Mouse (Mus musculus) small intestine, adult 2 months (tissue): ENCODE results near the gene Vmn1r221.
"Not testable (repeated sequence)": the region's sequence is repeated elsewhere in the genome, so short reads cannot be mapped to it uniquely, and the experiment has no call there.

Source experiments
- CTCF ChIP-seq: fragments of 200-500 bp; IDR thresholded peaks from 2 replicates; pipeline ENCODE4 v1.5.1; 2012; ENCODE audit warnings: low read depth, mild to moderate bottlenecking, control low read depth, inconsistent platforms, low read length, moderate library complexity, mixed read lengths; ENCODE audit not compliant: insufficient replicate concordance, insufficient read length; ENCODE audit errors: extremely low read depth
- POLR2A ChIP-seq: fragments of 200-500 bp; IDR thresholded peaks from 2 replicates; pipeline ENCODE4 v1.6.1; 2012; ENCODE audit warnings: low read depth, mild to moderate bottlenecking, control low read depth, inconsistent platforms, low read length, moderate library complexity

GRCm38 (mm10) chr13:23235847-23236246 is 21.9 kb downstream of the Vmn1r221 start, which contains the start of gene Vmn1r222:
- not testable (repeated sequence) for TF ChIP-seq POLR2A, CTCF
